Mouse (Mus musculus): ENCODE data around the gene Mpdu1. TPM values are rescaled to one million over a fixed set of nuclear protein-coding genes. Genes with fewer than 3 reads are reported as not detected.

The Mpdu1 gene
- polyA plus RNA-seq, 1 experiment, result 65.7 TPM

DNA sequence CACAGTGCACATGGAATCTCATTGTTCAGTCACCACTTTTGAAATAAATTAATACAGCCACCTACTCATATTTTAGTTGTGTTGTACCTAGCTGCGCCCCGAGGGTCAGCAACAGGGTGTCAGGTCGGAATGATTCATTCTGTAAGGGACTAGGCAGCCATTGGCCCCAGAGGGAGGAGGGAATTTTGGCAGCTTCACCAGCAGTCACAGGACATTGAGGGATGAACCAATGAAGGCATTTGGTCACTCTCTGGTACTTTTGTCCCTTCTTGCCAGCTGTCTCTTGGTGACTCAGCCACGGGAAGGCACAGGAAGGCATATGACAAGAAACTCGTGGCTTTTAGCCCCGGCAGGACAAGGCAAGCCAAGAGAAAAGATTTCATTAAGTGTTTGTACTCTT is 1.4 kb upstream of the Mpdu1 start:
- no peaks in the 10 kb centered on the region for H3K4me1 ChIP-seq (ENCODE audit: control insufficient read depth, insufficient read depth, low read length)
- no peak for TF ChIP-seq CTCF (IDR thresholded peaks at IDR 0.05; ENCODE audit: low read depth, low read length)
- no peak for TF ChIP-seq EP300 (IDR thresholded peaks at IDR 0.05; ENCODE audit: insufficient read depth, low read depth, low read length)
- no peak for TF ChIP-seq POLR2A (IDR thresholded peaks at IDR 0.05; ENCODE audit: insufficient read depth, low read length)
- peaks cover 22% of the 10 kb centered on the region for H3K36me3 ChIP-seq (ENCODE audit: control insufficient read depth, insufficient read depth, low read length, poor library complexity, severe bottlenecking)
- peak overlapping the region; percentile 93 for H3K27ac ChIP-seq (ENCODE audit: insufficient read depth, low read length)
- H3K9me3 ChIP-seq (replicated peaks; ENCODE audit: control insufficient read depth, insufficient read depth, low read length, poor library complexity, severe bottlenecking), result no peaks in the 10 kb centered on the region; the same call in 1 of the 2 replicates
- H3K9ac ChIP-seq (ENCODE audit: low read depth, poor library complexity, severe bottlenecking), result no peak overlapping the region
- no peaks in the 10 kb centered on the region for H3K27me3 ChIP-seq (ENCODE audit: control insufficient read depth, insufficient read depth, low read length, poor library complexity, severe bottlenecking)
- H3K4me3 ChIP-seq (ENCODE audit: low read depth, low read length), result no peak overlapping the region

GRCm38 (mm10) chr11:69662967-69663671 is 677 bp upstream of the Mpdu1 start:
- Histone ChIP-seq H3K9ac (ENCODE audit: low read depth, poor library complexity, severe bottlenecking) (peak overlapping the region; percentile 75), H3K27ac (ENCODE audit: insufficient read depth, low read length) (peak overlapping the region; percentile 93), H3K4me1 (ENCODE audit: control insufficient read depth, insufficient read depth, low read length) (no peaks in the 10 kb centered on the region), H3K4me3 (ENCODE audit: low read depth, low read length) (peak overlapping the region; percentile 55), H3K27me3 (ENCODE audit: control insufficient read depth, insufficient read depth, low read length, poor library complexity, severe bottlenecking) (no peaks in the 10 kb centered on the region), H3K36me3 (ENCODE audit: control insufficient read depth, insufficient read depth, low read length, poor library complexity, severe bottlenecking) (peaks cover 15% of the 10 kb centered on the region), H3K9me3 (replicated peaks; ENCODE audit: control insufficient read depth, insufficient read depth, low read length, poor library complexity, severe bottlenecking) (no peaks in the 10 kb centered on the region; the same call in 1 of the 2 replicates)
- no peak for TF ChIP-seq CTCF (IDR thresholded peaks at IDR 0.05; ENCODE audit: low read depth, low read length)
- TF ChIP-seq POLR2A (IDR thresholded peaks at IDR 0.05; ENCODE audit: insufficient read depth, low read length), result no peak
- no peak for TF ChIP-seq EP300 (IDR thresholded peaks at IDR 0.05; ENCODE audit: insufficient read depth, low read depth, low read length)

DNA sequence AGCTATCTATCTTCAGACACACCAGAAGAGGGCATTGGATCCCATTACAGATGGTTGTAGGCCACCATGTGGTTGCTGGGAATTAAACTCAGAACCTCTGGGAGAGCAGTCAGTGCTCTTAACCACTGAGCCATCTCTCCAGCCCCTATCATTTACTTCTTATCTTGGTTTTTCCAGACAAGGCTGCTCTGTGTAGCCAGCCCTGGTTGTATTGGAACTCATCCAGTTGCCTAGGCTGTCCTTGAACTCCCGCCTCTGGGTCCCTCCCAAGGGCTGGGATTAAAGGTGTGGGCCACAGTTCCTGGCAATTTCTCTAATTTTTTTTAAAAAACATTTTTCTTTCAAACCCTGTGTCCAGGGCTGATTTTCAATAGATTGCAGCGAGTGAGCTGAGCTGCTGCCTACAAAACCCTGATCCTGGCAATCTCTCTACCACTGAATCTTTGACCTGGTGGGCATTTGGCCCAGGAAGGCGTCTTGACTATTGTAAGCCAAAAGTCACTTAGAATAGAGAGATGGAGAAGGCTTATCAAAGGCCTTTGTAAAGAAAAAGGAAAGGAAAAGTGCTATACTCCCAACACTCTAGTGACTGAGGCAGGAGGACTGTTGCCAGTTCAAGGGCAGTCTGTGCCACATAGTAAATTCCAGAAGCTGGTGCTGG is 1.1 kb downstream of the Mpdu1 start:
- Histone ChIP-seq H3K4me1 (ENCODE audit: control insufficient read depth, insufficient read depth, low read length) (no peaks in the 10 kb centered on the region), H3K4me3 (ENCODE audit: low read depth, low read length) (peak overlapping the region; percentile 94), H3K9ac (ENCODE audit: low read depth, poor library complexity, severe bottlenecking) (peak overlapping the region; percentile 75), H3K27ac (ENCODE audit: insufficient read depth, low read length) (peak overlapping the region; percentile 95), H3K9me3 (replicated peaks; ENCODE audit: control insufficient read depth, insufficient read depth, low read length, poor library complexity, severe bottlenecking) (no peaks in the 10 kb centered on the region; the same call in 1 of the 2 replicates), H3K36me3 (ENCODE audit: control insufficient read depth, insufficient read depth, low read length, poor library complexity, severe bottlenecking) (peaks cover 8% of the 10 kb centered on the region), H3K27me3 (ENCODE audit: control insufficient read depth, insufficient read depth, low read length, poor library complexity, severe bottlenecking) (no peaks in the 10 kb centered on the region)
- TF ChIP-seq EP300 (IDR thresholded peaks at IDR 0.05; ENCODE audit: insufficient read depth, low read depth, low read length), result no peak
- no peak for TF ChIP-seq CTCF (IDR thresholded peaks at IDR 0.05; ENCODE audit: low read depth, low read length)
- TF ChIP-seq POLR2A (IDR thresholded peaks at IDR 0.05; ENCODE audit: insufficient read depth, low read length), result no peak

- H3K27me3 ChIP-seq (ENCODE audit: control insufficient read depth, insufficient read depth, low read length, poor library complexity, severe bottlenecking), result no peaks in the 10 kb centered on the region
- peak overlapping the region; percentile 60 for H3K27ac ChIP-seq (ENCODE audit: insufficient read depth, low read length)
- peaks cover 7% of the 10 kb centered on the region for H3K36me3 ChIP-seq (ENCODE audit: control insufficient read depth, insufficient read depth, low read length, poor library complexity, severe bottlenecking)
- H3K9me3 ChIP-seq (replicated peaks; ENCODE audit: control insufficient read depth, insufficient read depth, low read length, poor library complexity, severe bottlenecking), result no peaks in the 10 kb centered on the region
- TF ChIP-seq POLR2A (IDR thresholded peaks at IDR 0.05; ENCODE audit: insufficient read depth, low read length) (no peak), CTCF (IDR thresholded peaks at IDR 0.05; ENCODE audit: low read depth, low read length) (no peak), EP300 (IDR thresholded peaks at IDR 0.05; ENCODE audit: insufficient read depth, low read depth, low read length) (no peak)
- no peaks in the 10 kb centered on the region for H3K4me1 ChIP-seq (ENCODE audit: control insufficient read depth, insufficient read depth, low read length)
- H3K9ac ChIP-seq (ENCODE audit: low read depth, poor library complexity, severe bottlenecking), result peak overlapping the region; percentile 77; the same call in 1 of the 2 replicates
- H3K4me3 ChIP-seq (ENCODE audit: low read depth, low read length), result peak overlapping the region; percentile 43
Measured at GRCm38 (mm10) chr11:69657462-69657881, 5.0 kb downstream of the Mpdu1 start.

GRCm38 (mm10) chr11:69656617-69657461 is 5.6 kb downstream of the Mpdu1 start:
- Histone ChIP-seq H3K27me3 (ENCODE audit: control insufficient read depth, insufficient read depth, low read length, poor library complexity, severe bottlenecking) (no peaks in the 10 kb centered on the region), H3K27ac (ENCODE audit: insufficient read depth, low read length) (peak overlapping the region; percentile 85), H3K4me3 (ENCODE audit: low read depth, low read length) (peak overlapping the region; percentile 77), H3K36me3 (ENCODE audit: control insufficient read depth, insufficient read depth, low read length, poor library complexity, severe bottlenecking) (peaks cover 13% of the 10 kb centered on the region), H3K9ac (ENCODE audit: low read depth, poor library complexity, severe bottlenecking) (peak overlapping the region; percentile 77), H3K4me1 (ENCODE audit: control insufficient read depth, insufficient read depth, low read length) (no peaks in the 10 kb centered on the region), H3K9me3 (replicated peaks; ENCODE audit: control insufficient read depth, insufficient read depth, low read length, poor library complexity, severe bottlenecking) (no peaks in the 10 kb centered on the region)
- no peak for TF ChIP-seq EP300 (IDR thresholded peaks at IDR 0.05; ENCODE audit: insufficient read depth, low read depth, low read length)
- peak; percentile 62 for TF ChIP-seq CTCF (IDR thresholded peaks at IDR 0.05; ENCODE audit: low read depth, low read length)
